Mouse (Mus musculus): ENCODE data around the gene Slc30a3.

The Slc30a3 gene

GRCm38 (mm10) chr5:31108000-31108490 is at the start of gene Slc30a3:
Slc30a3 (minus strand) TSS chr5:31108237.
- DNase-seq (ENCODE audit: low spot score), result peak; percentile 78

- DNase-seq (ENCODE audit: low spot score), result peak; percentile 86
Observed at GRCm38 (mm10) chr5:31154152-31154553, 46.1 kb upstream of the Slc30a3 start, which contains the start of gene Mpv17. Mpv17 (minus strand) TSS chr5:31154251.

- DNase-seq (ENCODE audit: low spot score), result no peak
Observed at GRCm38 (mm10) chr5:31153516-31154151, 45.6 kb upstream of the Slc30a3 start.

- DNase-seq (ENCODE audit: low spot score), result no peak
Observed at GRCm38 (mm10) chr5:31151746-31152145, 43.7 kb upstream of the Slc30a3 start.

GRCm38 (mm10) chr5:31149781-31150180 is 41.7 kb upstream of the Slc30a3 start:
- DNase-seq (ENCODE audit: low spot score), result no peak

- DNase-seq (ENCODE audit: low spot score), result no peak
Observed at GRCm38 (mm10) chr5:31138968-31139425, 31.0 kb upstream of the Slc30a3 start.

GRCm38 (mm10) chr5:31138241-31138967 is 30.4 kb upstream of the Slc30a3 start, which contains the start of gene Ucn:
Ucn (minus strand) TSS chr5:31138829.
- no peak for DNase-seq (ENCODE audit: low spot score)

GRCm38 (mm10) chr5:31137658-31138057 is 29.6 kb upstream of the Slc30a3 start:
- DNase-seq (ENCODE audit: low spot score), result no peak

- no peak for DNase-seq (ENCODE audit: low spot score)
Observed at GRCm38 (mm10) chr5:31136730-31137424, 28.8 kb upstream of the Slc30a3 start.

GRCm38 (mm10) chr5:31126050-31126449 is 18.0 kb upstream of the Slc30a3 start:
- DNase-seq (ENCODE audit: low spot score), result no peak

GRCm38 (mm10) chr5:31123481-31123880 is 15.4 kb upstream of the Slc30a3 start:
- DNase-seq (ENCODE audit: low spot score), result no peak

- DNase-seq (ENCODE audit: low spot score), result no peak
Observed at GRCm38 (mm10) chr5:31121111-31121510, 13.1 kb upstream of the Slc30a3 start.

GRCm38 (mm10) chr5:31116912-31117311 is 8.9 kb upstream of the Slc30a3 start:
- no peak for DNase-seq (ENCODE audit: low spot score)

- no peak for DNase-seq (ENCODE audit: low spot score)
Observed at GRCm38 (mm10) chr5:31116354-31116753, 8.3 kb upstream of the Slc30a3 start, which contains the start of gene Trim54. Trim54 (plus strand) TSS chr5:31116712.

GRCm38 (mm10) chr5:31110781-31111180 is 2.7 kb upstream of the Slc30a3 start:
- no peak for DNase-seq (ENCODE audit: low spot score)

- no peak for DNase-seq (ENCODE audit: low spot score)
Observed at GRCm38 (mm10) chr5:31105814-31106335, 2.2 kb downstream of the Slc30a3 start, which contains the start of gene Dnajc5g. Dnajc5g (plus strand) TSS chr5:31106285.

- no peak for DNase-seq (ENCODE audit: low spot score)
Observed at GRCm38 (mm10) chr5:31095711-31096480, 12.1 kb downstream of the Slc30a3 start.

GRCm38 (mm10) chr5:31094799-31095691 is 13.0 kb downstream of the Slc30a3 start:
- DNase-seq (ENCODE audit: low spot score), result peak; percentile 26

GRCm38 (mm10) chr5:31094100-31094798 is 13.8 kb downstream of the Slc30a3 start:
- DNase-seq (ENCODE audit: low spot score), result no peak

Measured in testis, postnatal 14 days (tissue).